Mouse (Mus musculus) heart, embryonic 10.5 days (tissue): Measurements from ENCODE around the gene Vmn1r3. TPM values are rescaled to one million over a fixed set of nuclear protein-coding genes. Genes with fewer than 3 reads are reported as not detected.
"Not testable (repeated sequence)": the region's sequence is repeated elsewhere in the genome, so short reads cannot be mapped to it uniquely, and the experiment has no call there.

Source experiments
- DNase-seq: peaks from one replicate; pipeline ENCODE4 v3.0.0-alpha.2; 2017; ENCODE audit warnings: low spot score
- H3K27ac ChIP-seq: fragments of 300-500 bp; sonication (generic); 2 replicates; pipeline ENCODE4 v1.5.1; 2016; ENCODE audit warnings: mild to moderate bottlenecking
- H3K27me3 ChIP-seq: fragments of 300-500 bp; sonication (generic); 2 replicates; pipeline ENCODE4 v1.6.1; 2016; ENCODE audit warnings: mild to moderate bottlenecking; ENCODE audit not compliant: poor library complexity, insufficient read depth, severe bottlenecking
- H3K36me3 ChIP-seq: fragments of 300-500 bp; sonication (generic); 2 replicates; pipeline ENCODE4 v1.6.1; 2016; ENCODE audit warnings: mild to moderate bottlenecking, moderate library complexity
- H3K4me1 ChIP-seq: fragments of 300-500 bp; sonication (generic); 2 replicates; pipeline ENCODE4 v1.6.1; 2016; ENCODE audit warnings: mild to moderate bottlenecking
- H3K4me3 ChIP-seq: fragments of 300-500 bp; sonication (generic); 2 replicates; pipeline ENCODE4 v1.5.1; 2016; ENCODE audit warnings: mild to moderate bottlenecking, moderate library complexity
- H3K9me3 ChIP-seq: fragments of 300-500 bp; sonication (generic); 2 replicates; pipeline ENCODE4 v1.6.1; 2016; ENCODE audit warnings: mild to moderate bottlenecking, moderate library complexity
- WGBS: fragments of 180-500 bp; shearing (Covaris S2); methylation state at CpG from one replicate; pipeline ENCODE4 v1.1.7; 2016; 5-methylcytosine and 5-hydroxymethylcytosine counted together
- polyA plus RNA-seq: library from polyadenylated mRNA; unstranded; fragments of >200 nt; fragmentation: Nextera tagmentation; extraction: Ambion mirVana; gene quantifications from 2 replicates; pipeline ENCODE4 v1.2.1, GENCODE M21; 2016

Gene Vmn1r3
- polyA plus RNA-seq, 1 experiment from 2014 or later, result not detected

- 84% methylated on average over 10 of the region's 10 CpGs for WGBS
- DNase-seq, result peak; percentile 69
Observed at GRCm38 (mm10) chr4:3176746-3177490, 8.2 kb downstream of the Vmn1r3 start.

GRCm38 (mm10) chr4:3176195-3176594, 9.0 kb downstream of the Vmn1r3 start:
- not testable (repeated sequence) for H3K36me3 ChIP-seq, H3K4me3 ChIP-seq, H3K27ac ChIP-seq, H3K4me1 ChIP-seq, H3K27me3 ChIP-seq
- H3K9me3 ChIP-seq, result peaks cover 46% of the 10 kb centered on the region
- whole genome bisulfite sequencing, result 87% methylated on average over 6 of the region's 6 CpGs
- DNase-seq, result peak; percentile 66

More at GRCm38 (mm10) chr4:3176746-3177490, 8.2 kb downstream of the Vmn1r3 start:
- H3K9me3 ChIP-seq, result peaks cover 49% of the 10 kb centered on the region
- H3K4me1 ChIP-seq, H3K4me3 ChIP-seq, H3K27me3 ChIP-seq, H3K27ac ChIP-seq, H3K36me3 ChIP-seq: not testable (repeated sequence)

- not testable (repeated sequence) for H3K36me3 ChIP-seq, H3K4me1 ChIP-seq, DNase-seq, H3K27me3 ChIP-seq, H3K4me3 ChIP-seq, H3K27ac ChIP-seq
- peaks cover 42% of the 10 kb centered on the region for H3K9me3 ChIP-seq
- 89% methylated on average over 7 of the region's 8 CpGs for WGBS
Observed at GRCm38 (mm10) chr4:3175756-3176155, 9.4 kb downstream of the Vmn1r3 start.

- H3K27ac ChIP-seq, H3K4me1 ChIP-seq, H3K27me3 ChIP-seq, H3K36me3 ChIP-seq, H3K4me3 ChIP-seq: not testable (repeated sequence)
- DNase-seq, result peak; percentile 66
- 71% methylated on average over 4 of the region's 4 CpGs for WGBS
- peaks cover 31% of the 10 kb centered on the region for H3K9me3 ChIP-seq
Observed at GRCm38 (mm10) chr4:3174586-3174985, 10.6 kb downstream of the Vmn1r3 start.

- not testable (repeated sequence) for H3K4me1 ChIP-seq, H3K4me3 ChIP-seq, H3K36me3 ChIP-seq, H3K27me3 ChIP-seq, DNase-seq, H3K27ac ChIP-seq
- peaks cover 18% of the 10 kb centered on the region for H3K9me3 ChIP-seq
- WGBS, result no CpG with 5 or more reads among the region's 1 CpGs
Observed at GRCm38 (mm10) chr4:3167020-3167419, 18.1 kb downstream of the Vmn1r3 start, which contains the start of gene Vmn1r2. Vmn1r2 (plus strand) TSS chr4:3167320.

- DNase-seq, result peak; percentile 79
- H3K4me3 ChIP-seq, result no peak overlapping the region
- no peaks in the 10 kb centered on the region for H3K27me3 ChIP-seq
- H3K9me3 ChIP-seq, result peaks cover 18% of the 10 kb centered on the region
- no peaks in the 10 kb centered on the region for H3K36me3 ChIP-seq
- 78% methylated on average over 4 of the region's 4 CpGs for WGBS
- H3K4me1 ChIP-seq, result no peaks in the 10 kb centered on the region
- no peak overlapping the region for H3K27ac ChIP-seq
Observed at GRCm38 (mm10) chr4:3165046-3165445, 20.1 kb downstream of the Vmn1r3 start.

GRCm38 (mm10) chr4:3164429-3164828, 20.7 kb downstream of the Vmn1r3 start:
- H3K9me3 ChIP-seq, result peaks cover 18% of the 10 kb centered on the region
- not testable (repeated sequence) for H3K4me1 ChIP-seq, H3K27me3 ChIP-seq, H3K4me3 ChIP-seq, H3K27ac ChIP-seq, H3K36me3 ChIP-seq, DNase-seq

GRCm38 (mm10) chr4:3153320-3153719, 31.8 kb downstream of the Vmn1r3 start:
- not testable (repeated sequence) for H3K9me3 ChIP-seq, H3K27ac ChIP-seq, H3K4me1 ChIP-seq, H3K27me3 ChIP-seq, H3K4me3 ChIP-seq, H3K36me3 ChIP-seq, DNase-seq
- WGBS, result 76% methylated on average over 2 of the region's 2 CpGs

GRCm38 (mm10) chr4:3147926-3148325, 37.2 kb downstream of the Vmn1r3 start:
- H3K4me3 ChIP-seq, H3K4me1 ChIP-seq, DNase-seq, H3K27ac ChIP-seq, H3K9me3 ChIP-seq, H3K36me3 ChIP-seq, H3K27me3 ChIP-seq: not testable (repeated sequence)
- WGBS, result no CpG with 5 or more reads among the region's 3 CpGs

Other genes with a start within 250 kb of the Vmn1r3 start
- not detected in 2 replicates for gene Vmn1r2, start 18.0 kb downstream of the Vmn1r3 start, polyA plus RNA-seq